Mouse (Mus musculus) lung, adult 2 months (tissue): ENCODE data around the gene Epha3.

Source experiments
- CTCF ChIP-seq: fragments of 200-500 bp; IDR thresholded peaks from 2 replicates; pipeline ENCODE4 v1.5.1; 2011; ENCODE audit warnings: mild to moderate bottlenecking, low read length, control low read depth; ENCODE audit not compliant: insufficient read depth
- POLR2A ChIP-seq: fragments of 200-500 bp; IDR thresholded peaks from 2 replicates; pipeline ENCODE4 v1.6.1; 2011; ENCODE audit warnings: low read depth, mild to moderate bottlenecking, control low read depth, low read length, borderline replicate concordance; ENCODE audit errors: extremely low read depth

DNA sequence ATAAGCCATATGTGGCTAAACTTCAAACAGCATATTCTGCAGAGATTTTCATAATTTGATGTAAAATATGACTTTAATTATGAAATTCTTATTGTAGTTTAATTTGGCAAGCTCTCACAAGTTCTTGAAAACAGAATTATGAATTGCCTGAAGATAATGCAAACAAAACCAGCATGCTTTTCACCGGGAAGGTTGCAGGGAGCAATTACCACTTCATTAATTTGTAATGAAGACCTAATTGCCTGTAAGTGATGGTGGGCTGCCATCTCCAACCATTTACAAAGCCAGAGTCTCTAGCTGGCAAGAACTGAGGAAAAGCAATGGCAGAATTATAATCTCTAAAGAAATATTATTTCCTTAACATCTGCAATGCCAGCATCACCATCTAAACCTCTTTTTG lies 86.2 kb downstream of the Epha3 start:
- TF ChIP-seq CTCF (no peak), POLR2A (no peak)
